In genomic region chr1:133204341-133204849, GRCm38 (mm10) we compare ENCODE assay signal across 11 mouse cellular contexts. TPM values are rescaled to one million over a fixed set of nuclear protein-coding genes. Genes with fewer than 3 reads are reported as not detected.
A peak's percentile ranks its signal among the peaks of the same experiment; 100 is the strongest.
DNase-seq lines count a peak whose midpoint lies in the region; ATAC-seq and TF ChIP-seq lines count a peak whose summit lies in the region.
"Had no signal": no experiment of that assay in that cellular context is flagged by ENCODE, and none has a peak within 500 bp of the region (broad histone marks: within the 10 kb centered on the region; RNA-seq: fewer than 3 reads in every experiment).

No protein-coding gene starts in this region.

- in situ Hi-C loops in ES-E14 (cut with MboI; ENCODE audit: low sequenced_read_pairs in 2 of 2, unreplicated experiment in 2 of 2): no loop called here

- DNase-seq in ES-E14 (ENCODE audit: low read depth, low spot score): no peak
- peak; percentile 86 for DNase-seq in kidney, adult 9 months
- DNase-seq in lung, postnatal 25 days (ENCODE audit: low spot score): peak; percentile 70
- no peak for DNase-seq in frontal cortex, postnatal 10 days (ENCODE audit: low spot score in 2 of 2)
- DNase-seq in thymus, postnatal 0 days (ENCODE audit: low spot score): no peak
- DNase-seq: cerebellum, adult 11-12 months; heart, postnatal 4 days; lung, embryonic 14.5 days had no signal

- H3K4me3 ChIP-seq in forebrain, embryonic 12.5 days (replicated peaks): no peak overlapping the region
- H3K4me3 ChIP-seq in forebrain, embryonic 16.5 days (replicated peaks; ENCODE audit: low read length): no peak overlapping the region
- peak overlapping the region; percentile 23 to 25; a peak in 1 of 4 replicates for H3K4me3 ChIP-seq in ES-E14 (ENCODE audit: insufficient read depth in 1 of 2, low read depth in 1 of 2, low read length in 2 of 2, poor library complexity in 1 of 2, severe bottlenecking in 1 of 2)

- no peak for ATAC-seq in forebrain, embryonic 12.5 days (ENCODE audit: low FRiP score)
- no peak for ATAC-seq in forebrain, embryonic 16.5 days
- ATAC-seq in erythroid progenitor cell, adult 5-6 weeks (replicated peaks; ENCODE audit: low FRiP score, poor library complexity, severe bottlenecking): no peak

- H3K9ac ChIP-seq in forebrain, embryonic 12.5 days: no peak overlapping the region
- no peak overlapping the region for H3K9ac ChIP-seq in forebrain, embryonic 16.5 days (replicated peaks; ENCODE audit: low read depth, low read length)
- no peak overlapping the region for H3K9ac ChIP-seq in ES-E14 (ENCODE audit: insufficient read depth, low read depth, low read length, poor library complexity, severe bottlenecking)
- H3K9ac ChIP-seq: lung, embryonic 14.5 days had no signal

- 77% methylated on average over 11 of the region's 11 CpGs for WGBS in forebrain, embryonic 12.5 days
- 69% methylated on average over 11 of the region's 11 CpGs for WGBS in forebrain, embryonic 16.5 days

- H3K4me1 ChIP-seq in forebrain, embryonic 12.5 days: peaks cover 56% of the 10 kb centered on the region
- H3K4me1 ChIP-seq in forebrain, embryonic 16.5 days (replicated peaks; ENCODE audit: control insufficient read depth, insufficient read depth, low read length): peaks cover 21% of the 10 kb centered on the region
- H3K4me1 ChIP-seq in ES-E14 (ENCODE audit: control insufficient read depth in 2 of 2, insufficient read depth in 2 of 2, low read length in 2 of 2, poor library complexity in 1 of 2): peaks cover 11 to 21% of the 10 kb centered on the region in 2 experiments; a peak in 3 of 4 replicates

- H3K27ac ChIP-seq in forebrain, embryonic 12.5 days: 0 out of 2 replicates have a peak overlapping the region, but pooled peaks have one; percentile 31
- H3K27ac ChIP-seq in forebrain, embryonic 16.5 days (ENCODE audit: low read length): no peak overlapping the region
- H3K27ac ChIP-seq in ES-E14 (ENCODE audit: insufficient read depth, low read depth, low read length, poor library complexity, severe bottlenecking): no peak overlapping the region

- H3K9me3 ChIP-seq in forebrain, embryonic 12.5 days: no peaks in the 10 kb centered on the region
- no peaks in the 10 kb centered on the region for H3K9me3 ChIP-seq in forebrain, embryonic 16.5 days (ENCODE audit: control insufficient read depth, low read length)
- no peaks in the 10 kb centered on the region for H3K9me3 ChIP-seq in ES-E14 (ENCODE audit: control insufficient read depth, insufficient read depth, low read depth, low read length)

- H3K36me3 ChIP-seq in forebrain, embryonic 12.5 days (replicated peaks): no peaks in the 10 kb centered on the region
- no peaks in the 10 kb centered on the region for H3K36me3 ChIP-seq in forebrain, embryonic 16.5 days (ENCODE audit: control insufficient read depth, insufficient read depth)
- H3K36me3 ChIP-seq in ES-E14 (ENCODE audit: control insufficient read depth, insufficient read depth, low read length, poor library complexity, severe bottlenecking): no peaks in the 10 kb centered on the region

- peaks cover 39% of the 10 kb centered on the region for H3K27me3 ChIP-seq in forebrain, embryonic 12.5 days
- H3K27me3 ChIP-seq in forebrain, embryonic 16.5 days (replicated peaks; ENCODE audit: control insufficient read depth, insufficient read depth, low read length): no peaks in the 10 kb centered on the region; the same call in 1 of the 2 replicates

- no peak overlapping the region for H3K4me2 ChIP-seq in forebrain, embryonic 12.5 days
- H3K4me2 ChIP-seq in forebrain, embryonic 16.5 days (ENCODE audit: low read length): no peak overlapping the region
- H3K4me2 ChIP-seq: lung, embryonic 14.5 days had no signal

TF ChIP-seq in ES-E14, 5 proteins besides CTCF, POLR2A, EP300 and RAD21:
- no peak for TF ChIP-seq HCFC1 (IDR thresholded peaks at IDR 0.05; ENCODE audit: borderline replicate concordance, insufficient read depth, low read length)
- TF ChIP-seq ZC3H11A (IDR thresholded peaks at IDR 0.05; ENCODE audit: borderline replicate concordance, low read depth, low read length): no peak
- no peak for TF ChIP-seq ZNF384 (IDR thresholded peaks at IDR 0.05; ENCODE audit: low read depth, low read length)
- TF ChIP-seq MAFK (IDR thresholded peaks at IDR 0.05; ENCODE audit: insufficient read depth, low read depth, low read length): no peak
- no peak for TF ChIP-seq CHD2 (IDR thresholded peaks at IDR 0.05; ENCODE audit: low read depth, low read length)

RNA-seq across cellular contexts. Expression of gene Plekha6, which starts 40.4 kb away (rescaled TPM):
- polyA plus RNA-seq in forebrain, embryonic 12.5 days (2016; fragmentation: Nextera tagmentation; extraction: Ambion mirVana): 20.3 and 20.6 TPM in 2 replicates
- polyA plus RNA-seq in forebrain, embryonic 16.5 days (2015; fragmentation: Nextera tagmentation; extraction: Ambion mirVana): 10.7 and 11.7 TPM in 2 replicates
- total RNA-seq in ES-E14 (2012; rRNA removed): 3.5 and 5.3 TPM in 2 replicates
- 0.36 TPM in 1 of 2 replicates, not detected in the other for total RNA-seq in erythroid progenitor cell, adult 5-6 weeks (2015; ENCODE audit: low replicate concordance)
- 0.51 TPM in 1 of 2 replicates, not detected in the other for total RNA-seq in erythroid progenitor cell, adult 5-6 weeks (2017; ENCODE audit: low replicate concordance)
- 0.28 and 0.44 TPM in 2 replicates for polyA plus RNA-seq in thymus, postnatal 0 days (2015; fragmentation: Nextera tagmentation; extraction: Ambion mirVana)

Comparison
In these comparisons a context has a peak if more than half of its experiments do, and no peak if none do; other contexts are left out.
1. H3K4me3 ChIP-seq: peak in ES-E14 (2 of 2); none in forebrain, embryonic 12.5 days (single experiment) and forebrain, embryonic 16.5 days (single experiment).
2. DNase-seq: peak in kidney, adult 9 months (single experiment) and lung, postnatal 25 days (single experiment); none in ES-E14 (single experiment), frontal cortex, postnatal 10 days (0 of 2) and thymus, postnatal 0 days (single experiment).